Mouse (Mus musculus) ES-E14 (cell line): Measurements from ENCODE around the gene Stt3b. TPM values are rescaled to one million over a fixed set of nuclear protein-coding genes. Genes with fewer than 3 reads are reported as not detected.
A peak's percentile ranks its signal among the peaks of the same experiment; 100 is the strongest.

Source experiments
- DNase-seq: peaks from one replicate; pipeline ENCODE4 v3.0.0-alpha.2; 2013; ENCODE audit warnings: low read depth, low spot score
- H3K27ac ChIP-seq: 2 replicates; pipeline ENCODE4 v1.5.1; 2012; ENCODE audit warnings: low read depth, mild to moderate bottlenecking, low read length, moderate library complexity, mixed read lengths; ENCODE audit not compliant: poor library complexity, insufficient read depth, severe bottlenecking
- H3K36me3 ChIP-seq: 2 replicates; pipeline ENCODE4 v1.6.1; 2012; ENCODE audit warnings: mild to moderate bottlenecking, low read length, moderate library complexity, mixed read lengths; ENCODE audit not compliant: control insufficient read depth, poor library complexity, insufficient read depth, severe bottlenecking
- H3K4me1 ChIP-seq, 2 experiments: fragments of 150-350 bp in 1 of 2; sonication (generic) in 1 of 2; 2 replicates each; pipeline ENCODE4 v1.6.1; 2012; ENCODE audit warnings: low read length in 2 of 2, mild to moderate bottlenecking in 1 of 2, mixed read lengths in 1 of 2; ENCODE audit not compliant: control insufficient read depth in 2 of 2, insufficient read depth in 2 of 2, poor library complexity in 1 of 2
- H3K4me3 ChIP-seq, 2 experiments: fragments of 150-350 bp in 1 of 2; sonication (generic) in 1 of 2; 2 replicates each; pipeline ENCODE4 v1.5.1; 2012; ENCODE audit warnings: low read length in 2 of 2, low read depth in 1 of 2, mild to moderate bottlenecking in 1 of 2, mixed read lengths in 1 of 2; ENCODE audit not compliant: insufficient read depth in 1 of 2, poor library complexity in 1 of 2, severe bottlenecking in 1 of 2
- H3K9ac ChIP-seq: 2 replicates; pipeline ENCODE4 v1.6.1; 2012; ENCODE audit warnings: low read depth, mild to moderate bottlenecking, low read length, mixed read lengths; ENCODE audit not compliant: poor library complexity, insufficient read depth, severe bottlenecking
- H3K9me3 ChIP-seq: fragments of 150-350 bp; sonication (generic); 2 replicates; pipeline ENCODE4 v1.6.1; 2012; ENCODE audit warnings: low read depth, mild to moderate bottlenecking, low read length; ENCODE audit not compliant: control insufficient read depth, insufficient read depth
- CHD2 ChIP-seq: IDR thresholded peaks from 2 replicates; pipeline ENCODE4 v1.6.1; 2014; ENCODE audit warnings: mild to moderate bottlenecking, low read depth, low read length, inconsistent platforms
- HCFC1 ChIP-seq: IDR thresholded peaks from 2 replicates; pipeline ENCODE4 v1.6.1; 2012; ENCODE audit warnings: low read length, inconsistent platforms, borderline replicate concordance; ENCODE audit not compliant: insufficient read depth
- MAFK ChIP-seq: IDR thresholded peaks from 2 replicates; pipeline ENCODE4 v1.6.1; 2014; ENCODE audit warnings: mild to moderate bottlenecking, low read depth, low read length, inconsistent platforms; ENCODE audit not compliant: insufficient read depth
- ZC3H11A ChIP-seq: IDR thresholded peaks from 2 replicates; pipeline ENCODE4 v1.6.1; 2012; ENCODE audit warnings: low read depth, mild to moderate bottlenecking, inconsistent platforms, low read length, borderline replicate concordance
- ZNF384 ChIP-seq: IDR thresholded peaks from 2 replicates; pipeline ENCODE4 v1.6.1; 2012; ENCODE audit warnings: low read depth, low read length, inconsistent platforms
- in situ Hi-C, 2 experiments: fragments of 600-800 bp; cut with MboI; formaldehyde crosslinking; loops; one replicate each; pipeline ENCODE4 v1.15.1; 2025; ENCODE audit warnings: low sequenced_read_pairs in 2 of 2, inconsistent platforms in 1 of 2; ENCODE audit not compliant: unreplicated experiment in 2 of 2
- total RNA-seq: library from RNA; depleted of rRNA; stranded (reverse); fragments of 300-350 nt; gene quantifications from 2 replicates; pipeline ENCODE4 v1.2.3, GENCODE M21; 2012

Stt3b gene
- total RNA-seq, 1 experiment = 150 TPM

DNA sequence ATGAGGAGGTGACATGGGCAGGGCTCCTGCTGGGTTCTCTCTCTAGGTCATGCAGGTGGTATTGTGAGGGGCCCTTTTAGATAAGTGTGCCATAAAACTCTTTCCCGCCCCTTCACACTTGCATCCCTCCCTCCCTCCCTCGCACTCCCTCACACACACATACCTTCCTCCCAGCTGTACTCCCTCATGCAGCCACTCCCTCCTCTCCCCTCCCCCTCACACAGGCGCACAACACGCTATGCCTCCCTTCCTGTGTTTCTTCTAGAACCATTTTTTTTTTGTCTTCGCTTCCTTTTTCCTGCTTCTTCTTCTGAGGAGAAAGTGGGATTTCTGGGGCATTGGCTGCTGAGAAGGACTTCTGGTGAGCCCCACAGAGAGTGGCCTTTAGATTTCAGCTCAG lies 45.8 kb upstream of the Stt3b start:
- Histone ChIP-seq H3K36me3 (peaks cover 4% of the 10 kb centered on the region; the same call in 1 of the 2 replicates), H3K9me3 (no peaks in the 10 kb centered on the region), H3K4me3 (0 out of 4 replicates have a peak overlapping the region, but pooled peaks of 1 of the 2 experiments have one; percentile 52), H3K27ac (peak overlapping the region; percentile 89), H3K4me1 (peaks cover 0 to 10% of the 10 kb centered on the region in 2 experiments; a peak in 3 of 4 replicates), H3K9ac (peak overlapping the region; percentile 55; the same call in 1 of the 2 replicates)
- in situ Hi-C loops = no loop called here
- TF ChIP-seq ZC3H11A = no peak
- TF ChIP-seq ZNF384 = no peak
- no peak for DNase-seq

- H3K4me3 ChIP-seq = no peak overlapping the region
- no peak for TF ChIP-seq MAFK
- no peak for TF ChIP-seq HCFC1
- TF ChIP-seq CHD2 = no peak
- no peak overlapping the region for H3K27ac ChIP-seq
- H3K4me1 ChIP-seq = no peaks in the 10 kb centered on the region
- H3K9me3 ChIP-seq = no peaks in the 10 kb centered on the region
- in situ Hi-C loops = no loop called here
- H3K36me3 ChIP-seq = no peaks in the 10 kb centered on the region
- no peak overlapping the region for H3K9ac ChIP-seq
- no peak for DNase-seq
These were observed 39.7 kb upstream of the Stt3b start for GRCm38 (mm10) chr9:115349741-115350512.

DNA sequence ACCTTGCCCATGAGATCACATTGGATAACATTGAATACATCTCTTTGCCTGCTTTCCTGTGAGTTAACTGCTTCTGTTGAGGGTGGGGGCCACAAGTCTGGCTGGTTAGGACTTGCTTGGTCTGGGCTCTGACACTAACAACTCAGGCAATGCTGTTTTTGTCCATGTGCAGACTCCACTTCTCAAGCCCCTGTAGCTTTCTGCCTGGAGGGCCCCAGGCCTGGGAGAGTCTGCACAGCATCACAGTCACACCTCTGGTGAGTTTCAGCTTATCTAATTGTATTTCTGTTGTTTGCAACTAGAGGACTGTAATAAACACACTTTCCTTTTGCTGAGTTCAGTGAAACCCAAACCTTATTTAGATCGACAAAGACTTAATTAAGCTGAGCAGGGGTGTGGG lies 38.9 kb upstream of the Stt3b start:
- DNase-seq = no peak
- Histone ChIP-seq H3K4me3 (no peak overlapping the region), H3K9ac (no peak overlapping the region), H3K9me3 (no peaks in the 10 kb centered on the region), H3K36me3 (no peaks in the 10 kb centered on the region), H3K4me1 (no peaks in the 10 kb centered on the region), H3K27ac (no peak overlapping the region)
- in situ Hi-C loops = no loop called here
- TF ChIP-seq CHD2 = no peak
- TF ChIP-seq ZC3H11A = no peak
- TF ChIP-seq MAFK = no peak
- no peak for TF ChIP-seq ZNF384
- no peak for TF ChIP-seq HCFC1

- no peaks in the 10 kb centered on the region for H3K36me3 ChIP-seq
- no peaks in the 10 kb centered on the region for H3K4me1 ChIP-seq
- H3K4me3 ChIP-seq = no peak overlapping the region
- H3K9ac ChIP-seq = no peak overlapping the region
- H3K27ac ChIP-seq = no peak overlapping the region
- in situ Hi-C loops = no loop called here
- no peaks in the 10 kb centered on the region for H3K9me3 ChIP-seq
- no peak for TF ChIP-seq HCFC1
- TF ChIP-seq MAFK = no peak
- TF ChIP-seq ZNF384 = no peak
- no peak for TF ChIP-seq CHD2
- no peak for TF ChIP-seq ZC3H11A
- no peak for DNase-seq
These were observed 34.7 kb upstream of the Stt3b start for GRCm38 (mm10) chr9:115344930-115345329.

DNA sequence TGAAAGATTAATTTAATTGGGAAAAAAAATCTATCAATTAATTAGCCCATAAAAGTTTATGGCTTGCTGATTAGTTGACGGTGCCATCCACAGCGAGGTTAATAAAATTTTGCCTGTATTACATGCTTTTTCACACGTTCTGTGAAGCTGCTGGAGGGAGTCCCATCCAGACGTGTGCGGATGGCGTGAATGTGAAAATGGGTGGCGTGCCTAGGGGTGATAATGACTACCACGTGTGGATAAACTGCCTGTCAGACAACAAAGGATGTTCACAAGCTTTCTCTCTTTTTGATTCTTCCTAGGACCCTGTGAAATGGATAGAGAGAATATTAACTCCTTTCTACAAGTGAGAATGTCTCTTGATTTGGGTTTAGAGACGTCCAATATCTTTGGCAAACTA lies 31.4 kb upstream of the Stt3b start:
- no peak for TF ChIP-seq HCFC1
- in situ Hi-C loops = no loop called here
- Histone ChIP-seq H3K4me1 (no peaks in the 10 kb centered on the region), H3K36me3 (no peaks in the 10 kb centered on the region), H3K27ac (no peak overlapping the region), H3K4me3 (no peak overlapping the region), H3K9ac (no peak overlapping the region), H3K9me3 (no peaks in the 10 kb centered on the region)
- DNase-seq = no peak
